Mouse (Mus musculus) liver, embryonic 13.5 days (tissue): ENCODE results near the gene Gins2. TPM values are rescaled to one million over a fixed set of nuclear protein-coding genes. Genes with fewer than 3 reads are reported as not detected.

Experiments used
- ATAC-seq: fragments of 200-750 bp; cut with Nextera tagmentation; 2 replicates; pipeline ENCODE4 v1.8.0; 2017; ENCODE audit warnings: low read depth, mild to moderate bottlenecking, moderate number of reproducible peaks, moderate library complexity
- DNase-seq: peaks from one replicate; pipeline ENCODE4 v3.0.0; 2022
- H3K27ac ChIP-seq: fragments of 300-500 bp; sonication (generic); 2 replicates; pipeline ENCODE4 v1.5.1; 2015; ENCODE audit warnings: moderate library complexity, mild to moderate bottlenecking, inconsistent platforms
- H3K27me3 ChIP-seq: fragments of 300-500 bp; sonication (generic); 2 replicates; pipeline ENCODE4 v1.6.1; 2015; ENCODE audit warnings: mild to moderate bottlenecking, inconsistent platforms
- H3K36me3 ChIP-seq: fragments of 300-500 bp; sonication (generic); 2 replicates; pipeline ENCODE4 v1.6.1; 2015; ENCODE audit warnings: mild to moderate bottlenecking, inconsistent platforms
- H3K4me1 ChIP-seq: fragments of 300-500 bp; sonication (generic); replicated peaks from 2 replicates; pipeline ENCODE4 v1.6.1; 2015; ENCODE audit warnings: inconsistent platforms
- H3K4me2 ChIP-seq: fragments of 300-500 bp; sonication (generic); 2 replicates; pipeline ENCODE4 v1.6.1; 2015; ENCODE audit warnings: inconsistent platforms, mild to moderate bottlenecking, moderate library complexity
- H3K4me3 ChIP-seq: fragments of 300-500 bp; sonication (generic); replicated peaks from 2 replicates; pipeline ENCODE4 v1.5.1; 2015; ENCODE audit warnings: mild to moderate bottlenecking, inconsistent platforms
- H3K9ac ChIP-seq: fragments of 300-500 bp; sonication (generic); 2 replicates; pipeline ENCODE4 v1.6.1; 2015; ENCODE audit warnings: mild to moderate bottlenecking, inconsistent platforms
- H3K9me3 ChIP-seq: fragments of 300-500 bp; sonication (generic); replicated peaks from 2 replicates; pipeline ENCODE4 v1.6.1; 2016; ENCODE audit warnings: inconsistent platforms
- WGBS: fragments of 180-500 bp; shearing (Covaris S2); methylation state at CpG from one replicate; pipeline ENCODE4 v1.1.7; 2015; ENCODE audit not compliant: insufficient replicate concordance; 5-methylcytosine and 5-hydroxymethylcytosine counted together
- polyA plus RNA-seq: library from polyadenylated mRNA; unstranded; fragments of >200 nt; fragmentation: Nextera tagmentation; extraction: Ambion mirVana; gene quantifications from 2 replicates; pipeline ENCODE4 v1.2.1, GENCODE M21; 2015

Gins2 gene
- polyA plus RNA-seq, 1 experiment from 2014 or later = 75.9 TPM

- WGBS = 54% methylated on average over 24 of the region's 24 CpGs
- H3K27me3 ChIP-seq = peaks cover 8% of the 10 kb centered on the region; the same call in 1 of the 2 replicates
- no peak overlapping the region; the same call in 1 of the 2 replicates for H3K4me2 ChIP-seq
- no peaks in the 10 kb centered on the region for H3K36me3 ChIP-seq
- ATAC-seq (no peak), DNase-seq (no peak)
- no peak overlapping the region for H3K27ac ChIP-seq
- 0 out of 2 replicates have a peak, but pooled peaks cover 9% of the 10 kb centered on the region for H3K9me3 ChIP-seq
- H3K9ac ChIP-seq = no peak overlapping the region
- H3K4me3 ChIP-seq = no peak overlapping the region
- H3K4me1 ChIP-seq = peaks cover 4% of the 10 kb centered on the region
Observed at GRCm38 (mm10) chr8:120598579-120598978, 9.5 kb upstream of the Gins2 start.

- no peak overlapping the region for H3K4me3 ChIP-seq
- peaks cover 15% of the 10 kb centered on the region for H3K4me1 ChIP-seq
- H3K27me3 ChIP-seq = peaks cover 8% of the 10 kb centered on the region; the same call in 1 of the 2 replicates
- DNase-seq (no peak), ATAC-seq (0 out of 2 replicates have a peak, but pooled peaks have one; percentile 15)
- H3K9ac ChIP-seq = no peak overlapping the region
- 0 out of 2 replicates have a peak, but pooled peaks cover 4% of the 10 kb centered on the region for H3K9me3 ChIP-seq
- no peak overlapping the region for H3K27ac ChIP-seq
- no peak overlapping the region for H3K4me2 ChIP-seq
- whole genome bisulfite sequencing = 12% methylated on average over 5 of the region's 5 CpGs
- no peaks in the 10 kb centered on the region for H3K36me3 ChIP-seq
Observed at GRCm38 (mm10) chr8:120595963-120596362, 6.9 kb upstream of the Gins2 start.

GRCm38 (mm10) chr8:120594571-120594970 is 5.5 kb upstream of the Gins2 start:
- ATAC-seq (no peak), DNase-seq (no peak)
- peaks cover 22% of the 10 kb centered on the region for H3K4me1 ChIP-seq
- H3K9me3 ChIP-seq = 0 out of 2 replicates have a peak, but pooled peaks cover 4% of the 10 kb centered on the region
- peaks cover 8% of the 10 kb centered on the region; the same call in 1 of the 2 replicates for H3K27me3 ChIP-seq
- 79% methylated on average over 5 of the region's 5 CpGs for WGBS
- H3K4me2 ChIP-seq = no peak overlapping the region
- H3K36me3 ChIP-seq = no peaks in the 10 kb centered on the region
- H3K4me3 ChIP-seq = no peak overlapping the region
- H3K9ac ChIP-seq = no peak overlapping the region
- H3K27ac ChIP-seq = no peak overlapping the region

- peaks cover 9% of the 10 kb centered on the region for H3K36me3 ChIP-seq
- H3K27ac ChIP-seq = no peak overlapping the region
- 57% methylated on average over 10 of the region's 10 CpGs for WGBS
- no peak overlapping the region for H3K4me3 ChIP-seq
- no peak overlapping the region for H3K9ac ChIP-seq
- H3K4me1 ChIP-seq = peaks cover 40% of the 10 kb centered on the region
- 0 out of 2 replicates have a peak, but pooled peaks cover 4% of the 10 kb centered on the region for H3K9me3 ChIP-seq
- ATAC-seq = no peak
- H3K27me3 ChIP-seq = no peaks in the 10 kb centered on the region
- DNase-seq = no peak
- H3K4me2 ChIP-seq = no peak overlapping the region
Observed at GRCm38 (mm10) chr8:120591587-120592292, 2.6 kb upstream of the Gins2 start.

GRCm38 (mm10) chr8:120589921-120590320 is 817 bp upstream of the Gins2 start:
- Histone ChIP-seq H3K36me3 (peaks cover 26% of the 10 kb centered on the region), H3K4me1 (peaks cover 42% of the 10 kb centered on the region), H3K9me3 (0 out of 2 replicates have a peak, but pooled peaks cover 4% of the 10 kb centered on the region), H3K4me2 (peak overlapping the region; percentile 98), H3K9ac (peak overlapping the region; percentile 65), H3K4me3 (peak overlapping the region; percentile 91), H3K27me3 (no peaks in the 10 kb centered on the region), H3K27ac (peak overlapping the region; percentile 34)
- 44% methylated on average over 2 of the region's 2 CpGs for WGBS
- no peak for ATAC-seq
- DNase-seq = no peak

- H3K36me3 ChIP-seq = peaks cover 63% of the 10 kb centered on the region
- peaks cover 42% of the 10 kb centered on the region for H3K4me1 ChIP-seq
- no peak overlapping the region for H3K9ac ChIP-seq
Observed at GRCm38 (mm10) chr8:120585521-120585920, 3.6 kb downstream of the Gins2 start.

GRCm38 (mm10) chr8:120581811-120582210 is 7.3 kb downstream of the Gins2 start:
- H3K4me1 ChIP-seq = peaks cover 14% of the 10 kb centered on the region
- no peaks in the 10 kb centered on the region for H3K9me3 ChIP-seq
- no peak overlapping the region for H3K4me2 ChIP-seq
- H3K4me3 ChIP-seq = no peak overlapping the region
- no peaks in the 10 kb centered on the region for H3K27me3 ChIP-seq
- H3K27ac ChIP-seq = no peak overlapping the region
- DNase-seq (no peak), ATAC-seq (no peak)
- 85% methylated on average over 8 of the region's 8 CpGs for WGBS
- H3K9ac ChIP-seq = no peak overlapping the region
- peaks cover 91% of the 10 kb centered on the region for H3K36me3 ChIP-seq

More at GRCm38 (mm10) chr8:120585521-120585920, 3.6 kb downstream of the Gins2 start:
- ATAC-seq (no peak), DNase-seq (no peak)
- no peak overlapping the region for H3K4me2 ChIP-seq
- H3K27me3 ChIP-seq = no peaks in the 10 kb centered on the region
- no peaks in the 10 kb centered on the region for H3K9me3 ChIP-seq
- WGBS = 86% methylated on average over 10 of the region's 10 CpGs
- H3K27ac ChIP-seq = 0 out of 2 replicates have a peak overlapping the region, but pooled peaks have one; percentile 10
- H3K4me3 ChIP-seq = no peak overlapping the region

GRCm38 (mm10) chr8:120581329-120581728 is 7.8 kb downstream of the Gins2 start:
- no peak overlapping the region for H3K9ac ChIP-seq
- H3K9me3 ChIP-seq = no peaks in the 10 kb centered on the region
- DNase-seq = no peak
- no peak overlapping the region for H3K27ac ChIP-seq
- WGBS = 86% methylated on average over 12 of the region's 12 CpGs
- H3K4me3 ChIP-seq = no peak overlapping the region
- H3K4me2 ChIP-seq = no peak overlapping the region
- no peak for ATAC-seq
- peaks cover 13% of the 10 kb centered on the region for H3K4me1 ChIP-seq
- H3K36me3 ChIP-seq = peaks cover 91% of the 10 kb centered on the region
- no peaks in the 10 kb centered on the region for H3K27me3 ChIP-seq

- 86% methylated on average over 8 of the region's 8 CpGs for WGBS
- no peak for ATAC-seq
- Histone ChIP-seq H3K4me3 (no peak overlapping the region), H3K9me3 (no peaks in the 10 kb centered on the region), H3K27me3 (no peaks in the 10 kb centered on the region), H3K27ac (no peak overlapping the region), H3K4me2 (no peak overlapping the region), H3K36me3 (peaks cover 92% of the 10 kb centered on the region), H3K9ac (no peak overlapping the region), H3K4me1 (peaks cover 21% of the 10 kb centered on the region)
- DNase-seq = no peak
Observed at GRCm38 (mm10) chr8:120580336-120581000, 8.6 kb downstream of the Gins2 start.

GRCm38 (mm10) chr8:120577821-120578220 is 11.3 kb downstream of the Gins2 start:
- no peaks in the 10 kb centered on the region for H3K9me3 ChIP-seq
- peaks cover 25% of the 10 kb centered on the region for H3K4me1 ChIP-seq
- no peak for DNase-seq
- peaks cover 99% of the 10 kb centered on the region for H3K36me3 ChIP-seq
- H3K9ac ChIP-seq = no peak overlapping the region
- H3K4me2 ChIP-seq = no peak overlapping the region
- H3K4me3 ChIP-seq = no peak overlapping the region
- H3K27me3 ChIP-seq = no peaks in the 10 kb centered on the region
- 94% methylated on average over 17 of the region's 17 CpGs for WGBS
- no peak overlapping the region for H3K27ac ChIP-seq
- no peak for ATAC-seq

GRCm38 (mm10) chr8:120575801-120576200 is 13.3 kb downstream of the Gins2 start:
- Histone ChIP-seq H3K27me3 (no peaks in the 10 kb centered on the region), H3K9ac (no peak overlapping the region), H3K9me3 (no peaks in the 10 kb centered on the region), H3K4me2 (no peak overlapping the region), H3K36me3 (peaks cover 99% of the 10 kb centered on the region), H3K4me3 (no peak overlapping the region), H3K4me1 (peaks cover 20% of the 10 kb centered on the region), H3K27ac (peak overlapping the region; percentile 64)
- ATAC-seq (peak; percentile 10; the same call in 1 of the 2 replicates), DNase-seq (no peak)
- 82% methylated on average over 9 of the region's 9 CpGs for WGBS
